Mouse (Mus musculus) olfactory bulb, adult 2 months (tissue): Measurements from ENCODE around the gene Ptpn1. TPM values are rescaled to one million over a fixed set of nuclear protein-coding genes. Genes with fewer than 3 reads are reported as not detected.
A peak's percentile ranks its signal among the peaks of the same experiment; 100 is the strongest.

Experiments used
- H3K27ac ChIP-seq: fragments of 200-500 bp; 2 replicates; pipeline ENCODE4 v1.5.1; 2012; ENCODE audit warnings: low read depth, low read length; ENCODE audit not compliant: insufficient read depth
- H3K4me1 ChIP-seq: fragments of 200-500 bp; 2 replicates; pipeline ENCODE4 v1.6.1; 2012; ENCODE audit warnings: low read length; ENCODE audit not compliant: control insufficient read depth, insufficient read depth
- H3K4me3 ChIP-seq: fragments of 200-500 bp; 2 replicates; pipeline ENCODE4 v1.5.1; 2012; ENCODE audit warnings: mild to moderate bottlenecking, low read depth, low read length, moderate library complexity; ENCODE audit not compliant: insufficient read depth
- CTCF ChIP-seq: fragments of 200-500 bp; IDR thresholded peaks from 2 replicates; pipeline ENCODE4 v1.5.1; 2012; ENCODE audit warnings: low read depth, mild to moderate bottlenecking, low read length, moderate library complexity; ENCODE audit not compliant: insufficient read depth
- POLR2A ChIP-seq: fragments of 200-500 bp; IDR thresholded peaks from 2 replicates; pipeline ENCODE4 v1.6.1; 2012; ENCODE audit warnings: mild to moderate bottlenecking, low read depth, low read length, moderate library complexity; ENCODE audit not compliant: insufficient read depth
- WGBS: fragments of 180-500 bp; shearing (Covaris S2); methylation state at CpG from one replicate; pipeline ENCODE4 v1.1.7; 2018; 5-methylcytosine and 5-hydroxymethylcytosine counted together
- polyA plus RNA-seq: library from polyadenylated mRNA; stranded (reverse); fragments of >200 nt; gene quantifications from 2 replicates; pipeline ENCODE4 v1.2.4, GENCODE M21; 2012; ENCODE audit warnings: low replicate concordance; ENCODE audit not compliant: missing spikeins, insufficient read depth, insufficient read length

The Ptpn1 gene
- polyA plus RNA-seq, 1 experiment, result not detected

- Histone ChIP-seq H3K27ac (no peak overlapping the region), H3K4me3 (no peak overlapping the region), H3K4me1 (peaks cover 3% of the 10 kb centered on the region; the same call in 1 of the 2 replicates)
- TF ChIP-seq CTCF, result no peak
- WGBS, result 93% methylated on average over 3 of the region's 3 CpGs
Observed at GRCm38 (mm10) chr2:168005005-168005404, 73.1 kb downstream of the Ptpn1 start.

- no peak overlapping the region for H3K4me3 ChIP-seq
- TF ChIP-seq POLR2A (no peak), CTCF (no peak)
- no peak overlapping the region for H3K27ac ChIP-seq
- 88% methylated on average over 3 of the region's 3 CpGs for WGBS
- H3K4me1 ChIP-seq, result peaks cover 8% of the 10 kb centered on the region
Observed at GRCm38 (mm10) chr2:168005616-168006015, 73.8 kb downstream of the Ptpn1 start.

- Histone ChIP-seq H3K4me3 (no peak overlapping the region), H3K4me1 (peaks cover 8% of the 10 kb centered on the region), H3K27ac (no peak overlapping the region)
- 74% methylated on average over 6 of the region's 6 CpGs for WGBS
- TF ChIP-seq CTCF, result no peak
- no peak for TF ChIP-seq POLR2A
Observed at GRCm38 (mm10) chr2:168006489-168006888, 74.6 kb downstream of the Ptpn1 start.

GRCm38 (mm10) chr2:168008132-168008531 lies 76.3 kb downstream of the Ptpn1 start:
- no peak overlapping the region for H3K4me3 ChIP-seq
- H3K4me1 ChIP-seq, result peaks cover 8% of the 10 kb centered on the region
- TF ChIP-seq POLR2A, result no peak
- no peak for TF ChIP-seq CTCF
- 99% methylated on average over 3 of the region's 3 CpGs for WGBS
- no peak overlapping the region for H3K27ac ChIP-seq

- peak; percentile 66; the same call in 1 of the 2 replicates for TF ChIP-seq CTCF
- TF ChIP-seq POLR2A, result no peak
- Histone ChIP-seq H3K27ac (no peak within 1 kb of the TSS), H3K4me1 (peaks cover 5% of the 10 kb centered on the region), H3K4me3 (no peak within 1 kb of the TSS)
- 40% methylated on average over 9 of the region's 9 CpGs for WGBS
Observed at GRCm38 (mm10) chr2:168009936-168010668, 78.2 kb downstream of the Ptpn1 start, which contains the start of gene Ripor3. Ripor3 (minus strand) TSS chr2:168010618.

- Histone ChIP-seq H3K27ac (no peak overlapping the region), H3K4me1 (peaks cover 5% of the 10 kb centered on the region), H3K4me3 (no peak overlapping the region)
- TF ChIP-seq POLR2A (no peak), CTCF (no peak)
- 67% methylated on average over 11 of the region's 11 CpGs for WGBS
Observed at GRCm38 (mm10) chr2:168010893-168011292, 79.0 kb downstream of the Ptpn1 start.

- WGBS, result 14% methylated on average over 5 of the region's 5 CpGs
- H3K4me3 ChIP-seq, result no peak overlapping the region
- TF ChIP-seq CTCF (peak; percentile 36; the same call in 1 of the 2 replicates), POLR2A (no peak)
- H3K27ac ChIP-seq, result no peak overlapping the region
- H3K4me1 ChIP-seq, result no peaks in the 10 kb centered on the region
Observed at GRCm38 (mm10) chr2:168016951-168017391, 85.1 kb downstream of the Ptpn1 start.

GRCm38 (mm10) chr2:168019201-168019715 lies 87.4 kb downstream of the Ptpn1 start:
- H3K4me3 ChIP-seq, result no peak overlapping the region
- 61% methylated on average over 9 of the region's 9 CpGs for WGBS
- no peak for TF ChIP-seq POLR2A
- H3K4me1 ChIP-seq, result peaks cover 6% of the 10 kb centered on the region; the same call in 1 of the 2 replicates
- H3K27ac ChIP-seq, result no peak overlapping the region

GRCm38 (mm10) chr2:168023763-168024402 lies 92.0 kb downstream of the Ptpn1 start:
- H3K27ac ChIP-seq, result no peak overlapping the region
- TF ChIP-seq POLR2A (no peak), CTCF (no peak)
- no peak overlapping the region for H3K4me3 ChIP-seq
- peaks cover 16% of the 10 kb centered on the region for H3K4me1 ChIP-seq
- 54% methylated on average over 3 of the region's 3 CpGs for WGBS
